Mouse (Mus musculus) thymus, adult 2 months (tissue): ENCODE measurements at regions not wholly inside any gene's neighbourhood (a gene's known extent, or its start where the extent isn't known, plus 50 kb on each side); places are given as distances from the start of the nearest gene placed in this dataset.

Source experiments
- DNase-seq: peaks from one replicate; pipeline ENCODE4 v3.0.0; 2021
- H3K27ac ChIP-seq: fragments of 200-500 bp; 2 replicates; pipeline ENCODE4 v1.5.1; 2012; ENCODE audit warnings: low read length, control low read depth; ENCODE audit not compliant: control insufficient read depth, insufficient read depth
- H3K27me3 ChIP-seq: fragments of 200-500 bp; 2 replicates; pipeline ENCODE4 v1.6.1; 2012; ENCODE audit warnings: mild to moderate bottlenecking, low read length, moderate library complexity, mixed read lengths; ENCODE audit not compliant: control insufficient read depth, insufficient read depth
- H3K36me3 ChIP-seq: fragments of 200-500 bp; 2 replicates; pipeline ENCODE4 v1.6.1; 2012; ENCODE audit warnings: mild to moderate bottlenecking, low read length, moderate library complexity; ENCODE audit not compliant: control insufficient read depth, insufficient read depth
- H3K4me1 ChIP-seq: fragments of 200-500 bp; replicated peaks from 2 replicates; pipeline ENCODE4 v1.6.1; 2012; ENCODE audit warnings: low read length; ENCODE audit not compliant: control insufficient read depth, insufficient read depth
- H3K4me3 ChIP-seq: fragments of 200-500 bp; 2 replicates; pipeline ENCODE4 v1.5.1; 2012; ENCODE audit warnings: mild to moderate bottlenecking, low read length, control low read depth, moderate library complexity; ENCODE audit not compliant: control insufficient read depth, insufficient read depth
- CTCF ChIP-seq: fragments of 200-500 bp; IDR thresholded peaks from 2 replicates; pipeline ENCODE4 v1.5.1; 2012; ENCODE audit warnings: mild to moderate bottlenecking, control low read depth, low read length, moderate library complexity, borderline replicate concordance; ENCODE audit not compliant: control insufficient read depth, poor library complexity, insufficient read depth; ENCODE audit errors: extremely low read depth
- POLR2A ChIP-seq: fragments of 200-500 bp; IDR thresholded peaks from 2 replicates; pipeline ENCODE4 v1.6.1; 2012; ENCODE audit warnings: mild to moderate bottlenecking, low read length, control low read depth, moderate library complexity; ENCODE audit not compliant: control insufficient read depth, poor library complexity, insufficient read depth; ENCODE audit errors: extremely low read depth
- WGBS: fragments of 180-500 bp; shearing (Covaris S2); methylation state at CpG from one replicate; pipeline ENCODE4 v1.1.7; 2018; 5-methylcytosine and 5-hydroxymethylcytosine counted together

- H3K27ac ChIP-seq: no peak overlapping the region
- H3K4me1 ChIP-seq: peaks cover 19% of the 10 kb centered on the region
- TF ChIP-seq CTCF (no peak), POLR2A (no peak)
- no peak overlapping the region for H3K4me3 ChIP-seq
- no peaks in the 10 kb centered on the region for H3K27me3 ChIP-seq
- no peaks in the 10 kb centered on the region for H3K36me3 ChIP-seq
- WGBS: 9% methylated on average over 6 of the region's 6 CpGs
- DNase-seq: peak; percentile 23
These were observed 107.4 kb upstream of the Fut8 start for GRCm38 (mm10) chr12:77130526-77130925.

DNA sequence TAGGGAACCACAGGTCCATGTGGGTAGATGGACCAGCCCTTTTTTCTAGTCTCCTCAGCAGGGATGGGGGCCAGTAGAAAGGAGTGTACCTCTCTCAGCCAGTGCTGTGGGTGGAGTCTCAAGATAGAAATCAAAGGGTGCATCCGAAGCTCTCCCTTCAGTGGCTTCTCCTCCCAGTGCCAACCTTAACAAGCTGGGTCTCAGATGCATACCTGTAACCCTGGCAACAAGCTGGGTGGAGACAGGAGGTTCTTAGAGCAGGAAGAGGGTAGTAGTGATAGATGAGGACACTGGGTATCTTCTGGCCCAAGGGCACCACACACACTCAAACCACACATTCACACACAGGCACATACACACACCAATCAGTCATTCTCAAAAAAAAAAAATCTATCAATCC lies 113.7 kb upstream of the Fut8 start:
- Histone ChIP-seq H3K27ac (no peak overlapping the region), H3K36me3 (no peaks in the 10 kb centered on the region), H3K4me1 (no peaks in the 10 kb centered on the region), H3K4me3 (no peak overlapping the region), H3K27me3 (no peaks in the 10 kb centered on the region)
- DNase-seq: no peak
- 0% methylated on average over 1 of the region's 1 CpGs for WGBS
- no peak for TF ChIP-seq POLR2A
- TF ChIP-seq CTCF: no peak

- no peak for TF ChIP-seq CTCF
- no peak for TF ChIP-seq POLR2A
- peaks cover 11% of the 10 kb centered on the region for H3K4me1 ChIP-seq
- WGBS: 2% methylated on average over 2 of the region's 2 CpGs
- no peaks in the 10 kb centered on the region for H3K27me3 ChIP-seq
- H3K4me3 ChIP-seq: no peak overlapping the region
- no peaks in the 10 kb centered on the region for H3K36me3 ChIP-seq
- peak; percentile 25 for DNase-seq
- H3K27ac ChIP-seq: peak overlapping the region; percentile 47; the same call in 1 of the 2 replicates
These were observed 124.4 kb upstream of the Fut8 start for GRCm38 (mm10) chr12:77113516-77113915.

DNA sequence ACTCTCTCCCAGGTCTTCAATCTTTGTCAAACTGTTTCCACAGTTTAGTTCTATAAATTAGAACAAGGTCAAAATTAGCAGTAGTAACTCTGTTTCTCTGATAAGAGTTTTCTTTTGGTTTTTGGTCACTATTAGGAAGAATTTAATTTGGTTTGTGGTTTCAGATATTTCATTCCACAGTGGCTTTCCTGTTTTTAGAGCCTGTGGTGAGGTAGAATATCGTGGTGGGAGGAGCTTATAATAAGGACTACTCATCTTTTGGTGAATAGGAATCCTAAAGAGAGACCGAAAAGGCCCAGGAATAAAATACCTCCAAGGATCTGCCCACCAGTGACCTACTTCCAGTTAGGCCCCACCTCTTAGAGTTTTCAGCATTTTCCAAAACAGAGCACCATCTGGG lies 125.8 kb upstream of the Fut8 start:
- Histone ChIP-seq H3K4me3 (no peak overlapping the region), H3K36me3 (no peaks in the 10 kb centered on the region), H3K4me1 (peaks cover 11% of the 10 kb centered on the region), H3K27ac (no peak overlapping the region), H3K27me3 (no peaks in the 10 kb centered on the region)
- no peak for DNase-seq
- 44% methylated on average over 2 of the region's 2 CpGs for WGBS
- TF ChIP-seq CTCF (no peak), POLR2A (no peak)

DNA sequence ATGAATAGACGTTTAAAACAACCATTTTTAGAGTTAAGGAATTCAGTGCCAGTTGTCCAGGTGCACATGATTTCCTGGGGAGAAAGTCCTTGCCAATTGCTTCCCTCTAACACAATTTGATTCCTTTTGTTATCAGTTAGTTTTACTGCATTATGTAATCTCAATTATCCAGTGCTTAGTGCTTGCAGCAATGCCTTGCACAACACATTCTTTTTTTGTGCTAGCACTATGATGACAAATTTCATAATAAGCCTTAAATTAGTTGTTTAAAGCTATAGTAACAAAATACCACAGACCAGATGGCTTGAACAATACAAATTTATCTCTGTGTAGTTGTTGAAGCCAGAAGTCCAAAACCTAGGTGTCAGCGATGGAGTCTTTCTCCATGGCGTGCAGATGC lies 130.7 kb upstream of the Fut8 start:
- WGBS: 94% methylated on average over 3 of the region's 3 CpGs
- no peak for DNase-seq
- no peaks in the 10 kb centered on the region for H3K36me3 ChIP-seq

GRCm38 (mm10) chr12:77105887-77106600 lies 131.9 kb upstream of the Fut8 start:
- H3K36me3 ChIP-seq: no peaks in the 10 kb centered on the region
- no peak overlapping the region for H3K4me3 ChIP-seq
- H3K27me3 ChIP-seq: no peaks in the 10 kb centered on the region
- peaks cover 3% of the 10 kb centered on the region for H3K4me1 ChIP-seq
- no peak for TF ChIP-seq POLR2A
- TF ChIP-seq CTCF: no peak
- 17% methylated on average over 4 of the region's 4 CpGs for WGBS
- DNase-seq: no peak
- no peak overlapping the region; the same call in 1 of the 2 replicates for H3K27ac ChIP-seq

More for the DNA sequence above, 130.7 kb upstream of the Fut8 start:
- no peak overlapping the region for H3K27ac ChIP-seq
- peaks cover 3% of the 10 kb centered on the region for H3K4me1 ChIP-seq
- H3K4me3 ChIP-seq: no peak overlapping the region
- TF ChIP-seq POLR2A (no peak), CTCF (no peak)
- no peaks in the 10 kb centered on the region for H3K27me3 ChIP-seq

DNA sequence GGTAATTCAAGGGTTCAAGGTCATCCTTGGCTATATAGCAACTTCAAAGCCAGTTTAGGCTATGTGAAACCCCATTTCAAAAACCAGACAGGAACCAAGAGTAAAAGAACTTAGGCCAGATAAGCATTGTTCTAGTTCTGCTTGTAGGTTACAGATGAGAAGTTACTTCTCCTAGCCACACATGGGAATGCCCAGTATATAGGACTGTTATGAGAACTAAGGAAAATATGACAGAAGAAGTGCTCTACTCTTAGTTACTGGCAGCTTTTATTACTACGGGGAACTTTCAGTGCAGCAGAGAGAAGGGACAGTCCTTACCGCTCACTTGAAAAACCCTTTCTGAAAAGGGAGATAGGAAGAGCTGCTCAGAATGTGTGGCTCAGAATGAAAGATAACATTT lies 137.4 kb upstream of the Fut8 start:
- Histone ChIP-seq H3K4me1 (no peaks in the 10 kb centered on the region), H3K4me3 (no peak overlapping the region), H3K27ac (no peak overlapping the region), H3K36me3 (no peaks in the 10 kb centered on the region), H3K27me3 (no peaks in the 10 kb centered on the region)
- DNase-seq: no peak
- WGBS: 92% methylated on average over 2 of the region's 2 CpGs
- TF ChIP-seq CTCF (no peak), POLR2A (no peak)
